ENCODE assay signal across 27 mouse cellular contexts in the genomic region with DNA sequence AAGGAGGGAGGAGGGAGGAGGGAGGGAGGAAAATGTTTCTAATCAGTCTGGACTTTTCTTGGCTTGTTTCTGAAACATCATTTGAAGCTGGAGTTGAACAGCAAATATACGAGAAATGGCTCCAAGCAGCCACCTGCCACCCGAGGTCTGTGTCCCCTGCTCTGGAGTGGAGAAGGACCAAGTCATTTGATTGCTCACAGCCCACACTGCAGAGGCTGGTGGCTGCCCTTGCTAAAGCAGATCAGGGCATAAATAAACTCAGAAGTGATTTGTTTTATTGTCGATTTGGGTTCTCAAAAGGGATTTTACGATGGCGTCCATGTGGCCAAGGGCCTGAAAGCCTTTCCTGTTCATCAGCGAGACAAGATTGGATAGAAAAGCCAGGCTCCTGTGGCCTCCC.
"Had no signal": no experiment of that assay in that cellular context is flagged by ENCODE, and none has a peak within 500 bp of the region (broad histone marks: within the 10 kb centered on the region; RNA-seq: fewer than 3 reads in every experiment).

No protein-coding gene starts in this region.

- H3K27ac ChIP-seq: embryonic facial prominence, embryonic 10.5 days; embryonic facial prominence, embryonic 12.5 days; embryonic facial prominence, embryonic 13.5 days; embryonic facial prominence, embryonic 15.5 days; forebrain, embryonic 10.5 days; forebrain, embryonic 12.5 days; forebrain, embryonic 13.5 days; forebrain, embryonic 15.5 days; gastrocnemius, adult 2 months had no signal

- H3K4me2 ChIP-seq: embryonic facial prominence, embryonic 12.5 days; embryonic facial prominence, embryonic 13.5 days; embryonic facial prominence, embryonic 15.5 days; forebrain, embryonic 12.5 days; forebrain, embryonic 13.5 days; forebrain, embryonic 15.5 days had no signal

- H3K4me3 ChIP-seq: embryonic facial prominence, embryonic 10.5 days; embryonic facial prominence, embryonic 12.5 days; embryonic facial prominence, embryonic 13.5 days; embryonic facial prominence, embryonic 15.5 days; erythroblast, embryonic 14.5 days; forebrain, embryonic 10.5 days; forebrain, embryonic 12.5 days; forebrain, embryonic 13.5 days; forebrain, embryonic 15.5 days; gastrocnemius, adult 2 months had no signal

- H3K9me3 ChIP-seq: embryonic facial prominence, embryonic 10.5 days; embryonic facial prominence, embryonic 12.5 days; embryonic facial prominence, embryonic 15.5 days; forebrain, embryonic 10.5 days; forebrain, embryonic 12.5 days; forebrain, embryonic 15.5 days had no signal

- ATAC-seq: forebrain, embryonic 13.5 days; forebrain, embryonic 14.5 days; forebrain, embryonic 15.5 days; forebrain, embryonic 16.5 days; forebrain, postnatal 0 days had no signal

- H3K36me3 ChIP-seq: embryonic facial prominence, embryonic 10.5 days; embryonic facial prominence, embryonic 12.5 days; embryonic facial prominence, embryonic 13.5 days; embryonic facial prominence, embryonic 15.5 days; forebrain, embryonic 10.5 days; forebrain, embryonic 12.5 days; forebrain, embryonic 15.5 days had no signal

- H3K9ac ChIP-seq: embryonic facial prominence, embryonic 12.5 days; embryonic facial prominence, embryonic 13.5 days; embryonic facial prominence, embryonic 15.5 days; forebrain, embryonic 12.5 days; forebrain, embryonic 13.5 days; forebrain, embryonic 15.5 days; forebrain, postnatal 0 days had no signal

- H3K27me3 ChIP-seq: embryonic facial prominence, embryonic 12.5 days; embryonic facial prominence, embryonic 13.5 days; embryonic facial prominence, embryonic 15.5 days had no signal

- H3K4me1 ChIP-seq: embryonic facial prominence, embryonic 10.5 days; embryonic facial prominence, embryonic 12.5 days; embryonic facial prominence, embryonic 13.5 days; embryonic facial prominence, embryonic 15.5 days; forebrain, embryonic 10.5 days; forebrain, embryonic 12.5 days had no signal

- DNase-seq: cerebellum, adult 18-20 months; cerebellum, adult 2 months; cerebellum, adult 8-10 months; cerebellum, adult 9-10 months; cerebellum, adult 9-11 months; cerebellum, postnatal 14 days; cerebellum, postnatal 25 days; cerebellum, postnatal 36 days; embryo, embryonic 11 days; forebrain, postnatal 0 days; gastrocnemius, adult 2 months; gastrocnemius, postnatal 10 days; gastrocnemius, postnatal 14 days; gastrocnemius, postnatal 25 days; gastrocnemius, postnatal 36 days; heart, adult 11 months had no signal
